Mouse (Mus musculus) limb, embryonic 15.5 days (tissue): ENCODE data around the gene Ece2. TPM values are rescaled to one million over a fixed set of nuclear protein-coding genes. Genes with fewer than 3 reads are reported as not detected.
A peak's percentile ranks its signal among the peaks of the same experiment; 100 is the strongest.

Experiments used
- ATAC-seq: fragments of 200-750 bp; cut with Nextera tagmentation; 2 replicates; pipeline ENCODE4 v1.8.0; 2017; ENCODE audit warnings: low read depth, moderate TSS enrichment; ENCODE audit not compliant: insufficient number of reproducible peaks, low FRiP score, low TSS enrichment
- H3K27ac ChIP-seq: fragments of 300-500 bp; sonication (generic); 2 replicates; pipeline ENCODE4 v1.5.1; 2015; ENCODE audit warnings: moderate library complexity, mild to moderate bottlenecking, inconsistent platforms
- H3K27me3 ChIP-seq: fragments of 300-500 bp; sonication (generic); 2 replicates; pipeline ENCODE4 v1.6.1; 2015; ENCODE audit warnings: inconsistent platforms
- H3K36me3 ChIP-seq: fragments of 300-500 bp; sonication (generic); 2 replicates; pipeline ENCODE4 v1.6.1; 2015; ENCODE audit warnings: inconsistent platforms
- H3K4me1 ChIP-seq: fragments of 300-500 bp; sonication (generic); 2 replicates; pipeline ENCODE4 v1.6.1; 2015; ENCODE audit warnings: inconsistent platforms
- H3K4me2 ChIP-seq: fragments of 300-500 bp; sonication (generic); 2 replicates; pipeline ENCODE4 v1.6.1; 2015; ENCODE audit warnings: mild to moderate bottlenecking, inconsistent platforms
- H3K4me3 ChIP-seq: fragments of 300-500 bp; sonication (generic); 2 replicates; pipeline ENCODE4 v1.5.1; 2015; ENCODE audit warnings: mild to moderate bottlenecking, inconsistent platforms
- H3K9ac ChIP-seq: fragments of 300-500 bp; sonication (generic); 2 replicates; pipeline ENCODE4 v1.6.1; 2015; ENCODE audit warnings: inconsistent platforms
- H3K9me3 ChIP-seq: fragments of 300-500 bp; sonication (generic); 2 replicates; pipeline ENCODE4 v1.6.1; 2016; ENCODE audit warnings: inconsistent platforms
- WGBS: fragments of 180-500 bp; shearing (Covaris S2); methylation state at CpG from one replicate; pipeline ENCODE4 v1.1.7; 2015; 5-methylcytosine and 5-hydroxymethylcytosine counted together
- microRNA counts: library from miRNA; unstranded; fragments of <30 nt; microRNA quantifications from one replicate; lab custom pipeline; 2016
- microRNA-seq: library from miRNA; unstranded; fragments of <30 nt; microRNA quantifications from one replicate; pipeline ENCODE4, GENCODE M21; 2016
- polyA plus RNA-seq: library from polyadenylated mRNA; unstranded; fragments of >200 nt; fragmentation: Nextera tagmentation; extraction: Ambion mirVana; gene quantifications from 2 replicates; pipeline ENCODE4 v1.2.1, GENCODE M21; 2015

Gene Ece2
- polyA plus RNA-seq, 1 experiment from 2014 or later = 5.3 TPM

DNA sequence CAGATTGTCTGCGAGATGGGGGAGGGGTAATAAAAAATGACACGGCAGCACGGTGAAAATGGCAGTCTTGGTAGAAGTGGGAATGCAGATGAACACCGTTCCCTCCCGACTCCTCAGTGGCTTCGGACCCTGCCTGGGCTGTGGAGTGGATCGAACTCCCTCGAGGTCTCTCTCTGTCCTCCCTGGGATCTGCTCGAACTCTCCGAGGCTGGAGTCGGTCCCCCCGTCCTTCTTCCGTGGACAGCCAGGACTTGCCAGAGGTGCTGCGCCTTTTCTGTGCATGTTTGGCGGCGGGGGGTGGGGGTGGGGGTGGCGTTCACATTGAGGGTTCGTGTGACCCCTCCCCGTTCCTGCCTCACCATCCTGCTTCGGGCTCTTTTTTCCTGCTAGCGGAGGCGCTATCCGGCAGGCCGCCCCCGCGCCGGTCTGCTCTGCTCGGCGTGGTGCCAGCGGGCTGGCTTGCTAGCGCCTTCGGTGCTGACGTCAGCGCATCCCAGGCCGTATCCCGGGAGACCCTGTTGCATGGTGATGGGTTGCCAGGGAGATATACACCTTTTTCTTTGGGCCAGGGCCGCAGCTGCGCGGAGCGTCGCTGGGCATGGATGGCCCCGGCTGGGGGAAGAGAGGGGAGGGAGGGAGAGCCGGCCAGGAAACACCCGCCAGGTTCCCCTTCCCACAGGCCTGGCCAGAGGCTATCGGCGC lies 66.1 kb downstream of the Ece2 start:
- H3K27me3 ChIP-seq = no peaks in the 10 kb centered on the region
- H3K4me2 ChIP-seq = peak overlapping the region; percentile 75
- peak overlapping the region; percentile 44 for H3K4me3 ChIP-seq
- peak; percentile 73 for ATAC-seq
- 2% methylated on average over 46 of the region's 46 CpGs for WGBS
- H3K9me3 ChIP-seq = no peaks in the 10 kb centered on the region
- peak overlapping the region; percentile 80 for H3K27ac ChIP-seq
- peak overlapping the region; percentile 5 for H3K9ac ChIP-seq
- peaks cover 52% of the 10 kb centered on the region for H3K4me1 ChIP-seq
- peaks cover 36% of the 10 kb centered on the region for H3K36me3 ChIP-seq

MicroRNAs encoded within 50 kb of the gene (microRNA counts, 519-probe panel; counts per million panel counts)
- 2,389 counts per million, percentile 47 among the panel's probes with 10 or more counts for microRNA mmu-miR-1224 (lab: Ali Mortazavi, UCI)

Small RNA genes lying within 50 kb of the gene (microRNA-seq; reads per million reads assigned to microRNA genes)
- gene Mir1224 = 1.8 reads per million

Other genes starting within 250 kb of the Ece2 start
- 67.0 and 76.2 TPM in 2 replicates for gene Abcc5, start 203.4 kb upstream of the Ece2 start, polyA plus RNA-seq
- gene Eif2b5, start 131.0 kb upstream of the Ece2 start, polyA plus RNA-seq = 88.4 and 93.5 TPM in 2 replicates
- gene Dvl3, start 112.8 kb upstream of the Ece2 start, polyA plus RNA-seq = 20.9 and 22.0 TPM in 2 replicates
- gene Ap2m1, start 94.3 kb upstream of the Ece2 start, polyA plus RNA-seq = 572 and 581 TPM in 2 replicates
- gene Abcf3, start 81.3 kb upstream of the Ece2 start, polyA plus RNA-seq = 60.0 and 60.3 TPM in 2 replicates
- 0.55 and 0.60 TPM in 2 replicates for gene Vwa5b2, start 40.4 kb upstream of the Ece2 start, polyA plus RNA-seq
- 29.6 and 29.7 TPM in 2 replicates for gene Eef1akmt4, start 18.2 kb upstream of the Ece2 start, polyA plus RNA-seq
- not detected in 2 replicates for gene Gm49333, start 18.2 kb upstream of the Ece2 start, polyA plus RNA-seq
- gene Alg3, start 18.1 kb upstream of the Ece2 start, polyA plus RNA-seq = 33.6 and 38.4 TPM in 2 replicates
- gene Camk2n2, start 8.5 kb upstream of the Ece2 start, polyA plus RNA-seq = 1.1 and 1.2 TPM in 2 replicates
- gene Psmd2, start 21.8 kb downstream of the Ece2 start, polyA plus RNA-seq = 292 and 314 TPM in 2 replicates
- gene Eif4g1, start 38.5 kb downstream of the Ece2 start, polyA plus RNA-seq = 161 and 175 TPM in 2 replicates
- 12.8 and 13.2 TPM in 2 replicates for gene Fam131a, start 63.4 kb downstream of the Ece2 start, polyA plus RNA-seq
- 87.1 and 89.8 TPM in 2 replicates for gene Polr2h, start 87.8 kb downstream of the Ece2 start, polyA plus RNA-seq
- gene Clcn2, start 87.9 kb downstream of the Ece2 start, polyA plus RNA-seq = 12.7 and 13.8 TPM in 2 replicates
- 12.2 and 12.8 TPM in 2 replicates for gene Chrd, start 103.3 kb downstream of the Ece2 start, polyA plus RNA-seq
- 0.66 and 0.83 TPM in 2 replicates for gene Thpo, start 104.7 kb downstream of the Ece2 start, polyA plus RNA-seq